Mouse (Mus musculus) G1E (cell line): ENCODE data around the gene Etl4. TPM values are rescaled to one million over a fixed set of nuclear protein-coding genes. Genes with fewer than 3 reads are reported as not detected.

ENCODE experiments used
- ATAC-seq: 2 replicates; pipeline ENCODE4 v1.8.0; 2016; ENCODE audit warnings: mild to moderate bottlenecking; ENCODE audit not compliant: insufficient number of reproducible peaks, poor library complexity, low FRiP score, severe bottlenecking; ENCODE audit errors: extremely low read depth
- DNase-seq: peaks from one replicate; pipeline ENCODE4 v3.0.0; 2012; ENCODE audit warnings: low spot score
- H3K27me3 ChIP-seq: 2 replicates; pipeline ENCODE4 v1.6.1; 2012; ENCODE audit warnings: mild to moderate bottlenecking, low read length, inconsistent platforms; ENCODE audit not compliant: insufficient read depth
- H3K36me3 ChIP-seq: replicated peaks from 2 replicates; pipeline ENCODE3; 2012; ENCODE audit warnings: mild to moderate bottlenecking, inconsistent platforms
- H3K4me1 ChIP-seq: 2 replicates; pipeline ENCODE4 v1.6.1; 2012; ENCODE audit warnings: low read depth, low read length, inconsistent platforms, mixed read lengths; ENCODE audit not compliant: insufficient read depth
- H3K4me3 ChIP-seq: 2 replicates; pipeline ENCODE4 v1.5.1; 2012; ENCODE audit warnings: low read depth, mild to moderate bottlenecking, inconsistent platforms, low read length, moderate library complexity, mixed read lengths
- H3K9me3 ChIP-seq: replicated peaks from 2 replicates; pipeline ENCODE4 v1.6.1; 2012; ENCODE audit warnings: inconsistent platforms
- CTCF ChIP-seq: IDR thresholded peaks from 2 replicates; pipeline ENCODE4 v1.5.1; 2012; ENCODE audit warnings: low read depth, low read length, inconsistent platforms, mixed read lengths
- GATA1 ChIP-seq: IDR thresholded peaks from 2 replicates; pipeline ENCODE4 v1.6.1; 2012; ENCODE audit warnings: borderline replicate concordance, low read length, inconsistent platforms, mixed read lengths
- GATA2 ChIP-seq: IDR thresholded peaks from 2 replicates; pipeline ENCODE4 v1.6.1; 2012; ENCODE audit warnings: low read depth, low read length, inconsistent platforms, borderline replicate concordance
- POLR2AphosphoS5 ChIP-seq: IDR thresholded peaks from 2 replicates; pipeline ENCODE4 v1.6.1; 2012; ENCODE audit warnings: low read depth, low read length, inconsistent platforms; ENCODE audit not compliant: insufficient replicate concordance
- TAL1 ChIP-seq: conservative IDR thresholded peaks from 2 replicates; pipeline ENCODE4 v1.6.1; 2012; ENCODE audit warnings: low read depth, low read length, inconsistent platforms, mixed read lengths
- polyA plus RNA-seq: library from polyadenylated mRNA; stranded (reverse); fragments of >175 nt; gene quantifications from 2 replicates; pipeline ENCODE4 v1.2.3, GENCODE M21; 2012
- total RNA-seq, 2 experiments: library from RNA; stranded (forward) in 1 of 2; stranded (reverse) in 1 of 2; fragments of 200-1000 nt in 1 of 2; fragments of >200 nt in 1 of 2; fragmentation: Nextera tagmentation in 1 of 2; gene quantifications; 2 replicates each; pipeline ENCODE4 v1.2.3; 2014 to 2017

Gene Etl4
- total and polyA plus RNA-seq, 3 experiments, result 0.44 TPM; not detected in 2

GRCm38 (mm10) chr2:20546496-20547348 is 637.1 kb downstream of the Etl4 start:
- DNase-seq, result no peak
- no peak overlapping the region for H3K4me3 ChIP-seq
- H3K27me3 ChIP-seq, result no peaks in the 10 kb centered on the region
- no peaks in the 10 kb centered on the region for H3K4me1 ChIP-seq
- TF ChIP-seq CTCF (no peak), TAL1 (no peak), POLR2AphosphoS5 (no peak), GATA2 (no peak), GATA1 (no peak)
- ATAC-seq, result no peak
- no peaks in the 10 kb centered on the region for H3K36me3 ChIP-seq
- H3K9me3 ChIP-seq, result no peaks in the 10 kb centered on the region

DNA sequence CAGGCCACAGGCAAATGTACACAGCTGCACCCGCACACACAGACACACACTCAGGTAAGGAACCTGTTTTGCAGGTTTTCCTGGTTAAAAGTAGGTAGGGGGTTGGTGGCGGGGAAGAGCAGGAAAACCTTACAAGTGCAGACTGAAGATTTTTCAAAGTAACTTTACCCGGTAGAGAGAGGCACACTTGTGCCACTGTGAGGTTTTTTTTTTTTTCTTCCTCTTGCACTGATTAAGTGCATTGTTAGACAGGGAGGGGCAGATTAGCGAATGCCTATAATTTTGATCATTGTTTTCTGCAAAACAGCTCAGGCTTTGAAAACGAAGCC is 637.7 kb downstream of the Etl4 start:
- no peak for TF ChIP-seq TAL1
- no peak for TF ChIP-seq GATA2
- TF ChIP-seq CTCF, result no peak
- TF ChIP-seq GATA1, result no peak
- no peak for TF ChIP-seq POLR2AphosphoS5
- no peaks in the 10 kb centered on the region for H3K36me3 ChIP-seq

GRCm38 (mm10) chr2:20547686-20548624 is 638.4 kb downstream of the Etl4 start:
- H3K36me3 ChIP-seq, result no peaks in the 10 kb centered on the region
- H3K27me3 ChIP-seq, result no peaks in the 10 kb centered on the region
- H3K4me1 ChIP-seq, result no peaks in the 10 kb centered on the region
- H3K9me3 ChIP-seq, result no peaks in the 10 kb centered on the region
- TF ChIP-seq POLR2AphosphoS5 (no peak), GATA1 (no peak), GATA2 (no peak), CTCF (no peak), TAL1 (no peak)
- no peak for DNase-seq
- no peak overlapping the region for H3K4me3 ChIP-seq
- no peak for ATAC-seq

More for the DNA sequence above, 637.7 kb downstream of the Etl4 start:
- no peak for ATAC-seq
- no peaks in the 10 kb centered on the region for H3K9me3 ChIP-seq
- no peaks in the 10 kb centered on the region for H3K4me1 ChIP-seq
- DNase-seq, result no peak
- no peak overlapping the region for H3K4me3 ChIP-seq
- H3K27me3 ChIP-seq, result no peaks in the 10 kb centered on the region

- ATAC-seq (no peak), DNase-seq (no peak)
- H3K9me3 ChIP-seq, result no peaks in the 10 kb centered on the region
- TF ChIP-seq GATA2, result no peak
- no peak for TF ChIP-seq CTCF
- no peak for TF ChIP-seq GATA1
- TF ChIP-seq POLR2AphosphoS5, result no peak
- TF ChIP-seq TAL1, result no peak
- H3K36me3 ChIP-seq, result no peaks in the 10 kb centered on the region
- H3K27me3 ChIP-seq, result no peaks in the 10 kb centered on the region
- no peaks in the 10 kb centered on the region for H3K4me1 ChIP-seq
- H3K4me3 ChIP-seq, result no peak overlapping the region
Measured at GRCm38 (mm10) chr2:20549065-20549464, 639.5 kb downstream of the Etl4 start.

GRCm38 (mm10) chr2:20549996-20550395 is 640.4 kb downstream of the Etl4 start:
- no peaks in the 10 kb centered on the region for H3K9me3 ChIP-seq
- H3K36me3 ChIP-seq, result no peaks in the 10 kb centered on the region
- TF ChIP-seq GATA1, result no peak
- TF ChIP-seq TAL1, result no peak
- no peak for TF ChIP-seq POLR2AphosphoS5
- TF ChIP-seq GATA2, result no peak
- TF ChIP-seq CTCF, result no peak
- H3K4me3 ChIP-seq, result no peak overlapping the region
- ATAC-seq, result no peak
- no peak for DNase-seq
- H3K27me3 ChIP-seq, result no peaks in the 10 kb centered on the region
- H3K4me1 ChIP-seq, result no peaks in the 10 kb centered on the region

GRCm38 (mm10) chr2:20555706-20556105 is 646.1 kb downstream of the Etl4 start:
- no peak overlapping the region for H3K4me3 ChIP-seq
- TF ChIP-seq GATA2 (no peak), GATA1 (no peak), CTCF (no peak), POLR2AphosphoS5 (no peak), TAL1 (no peak)
- H3K9me3 ChIP-seq, result no peaks in the 10 kb centered on the region
- H3K36me3 ChIP-seq, result no peaks in the 10 kb centered on the region
- DNase-seq (no peak), ATAC-seq (no peak)
- H3K4me1 ChIP-seq, result no peaks in the 10 kb centered on the region
- no peaks in the 10 kb centered on the region for H3K27me3 ChIP-seq
